Mouse (Mus musculus): ENCODE data around the gene Tpsg1.

DNA sequence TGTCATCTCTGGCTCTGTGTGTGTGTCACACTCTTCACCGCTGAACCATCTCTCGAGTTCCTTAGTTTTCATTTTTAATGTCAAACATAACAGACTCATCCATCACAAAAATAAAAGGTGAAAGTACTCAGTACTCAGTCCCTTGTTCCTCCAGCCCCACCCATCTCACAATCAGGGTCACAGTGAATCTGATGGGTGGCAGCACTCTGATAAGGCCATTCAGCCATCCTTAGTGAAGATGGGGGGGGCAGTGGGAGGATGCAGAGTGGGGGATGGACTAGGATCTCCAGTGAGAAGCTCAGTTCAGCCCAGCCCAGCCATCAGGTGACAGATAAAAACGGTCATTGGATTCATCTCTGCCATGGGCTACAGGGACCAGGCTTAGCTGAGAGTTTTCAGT is at the start of gene Tpsg1:
- TF ChIP-seq CTCF (IDR thresholded peaks at IDR 0.05; ENCODE audit: insufficient read depth, low read length) (no peak), POLR2A (IDR thresholded peaks at IDR 0.05; ENCODE audit: borderline replicate concordance, extremely low read depth, low read depth, low read length) (no peak)
